Mouse (Mus musculus) heart, adult 2 months (tissue): ENCODE measurements around the gene Zfp827.

Experiments used
- CTCF ChIP-seq: fragments of 200-600 bp; IDR thresholded peaks from 2 replicates; pipeline ENCODE4 v1.8.1; 2022; ENCODE audit warnings: antibody characterized with exemption, mild to moderate bottlenecking, moderate library complexity
- POLR2A ChIP-seq: fragments of 200-500 bp; IDR thresholded peaks from 2 replicates; pipeline ENCODE4 v1.6.1; 2011; ENCODE audit warnings: mild to moderate bottlenecking, low read depth, low read length, control low read depth; ENCODE audit not compliant: insufficient read depth

GRCm38 (mm10) chr8:79083461-79084358 lies 55.5 kb downstream of the Zfp827 start:
- no peak for TF ChIP-seq CTCF
- TF ChIP-seq POLR2A: peak; percentile 42; the same call in 1 of the 2 replicates
